Mouse (Mus musculus): Measurements from ENCODE around the gene Rpia. TPM values are rescaled to one million over a fixed set of nuclear protein-coding genes. Genes with fewer than 3 reads are reported as not detected.
A peak's percentile ranks its signal among the peaks of the same experiment; 100 is the strongest.
"Not testable (repeated sequence)": the region's sequence is repeated elsewhere in the genome, so short reads cannot be mapped to it uniquely, and the experiment has no call there.

Rpia gene
- 1 to 10 TPM; 8.1 to 8.8 TPM for total RNA-seq (2021)

DNA sequence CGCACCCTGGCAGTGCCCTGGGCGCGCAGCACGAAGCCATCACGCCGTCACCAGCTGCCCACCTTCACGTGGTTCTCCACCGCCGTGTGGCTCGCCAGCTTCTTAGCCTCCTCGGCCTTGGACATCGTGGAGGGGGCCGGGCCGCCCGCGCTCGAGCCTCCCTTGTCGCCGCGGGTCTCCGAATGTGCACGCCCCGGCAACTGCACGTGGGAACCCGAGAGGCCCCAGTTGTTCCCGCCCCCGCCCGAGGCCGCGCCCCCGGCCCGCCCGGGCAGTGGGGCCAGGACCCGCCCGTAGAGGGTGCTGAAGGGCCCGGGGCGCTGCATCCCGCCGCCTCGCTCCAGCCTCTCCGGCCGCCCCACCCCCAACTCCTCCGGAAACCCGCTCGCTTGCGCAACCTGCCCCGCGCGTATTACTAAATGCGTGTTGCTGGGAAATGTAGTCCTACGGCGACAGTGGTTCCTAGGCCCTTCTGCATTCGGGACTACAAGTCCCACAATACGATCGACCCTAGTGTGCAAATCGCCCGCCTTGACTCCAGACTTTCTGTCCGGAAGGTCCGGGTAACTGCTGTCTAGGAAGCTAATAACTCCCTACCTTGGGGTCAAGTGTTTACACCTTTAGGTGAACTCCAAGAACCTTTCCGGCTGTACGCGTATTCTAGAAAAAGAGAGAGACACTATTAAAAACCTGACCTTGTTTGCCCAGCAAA, at the start of gene Rpia:
TSS of gene Rpia (minus strand) at position 409 of the 712 bp plus-strand sequence.
- DNase-seq: peak; percentile 99

DNA sequence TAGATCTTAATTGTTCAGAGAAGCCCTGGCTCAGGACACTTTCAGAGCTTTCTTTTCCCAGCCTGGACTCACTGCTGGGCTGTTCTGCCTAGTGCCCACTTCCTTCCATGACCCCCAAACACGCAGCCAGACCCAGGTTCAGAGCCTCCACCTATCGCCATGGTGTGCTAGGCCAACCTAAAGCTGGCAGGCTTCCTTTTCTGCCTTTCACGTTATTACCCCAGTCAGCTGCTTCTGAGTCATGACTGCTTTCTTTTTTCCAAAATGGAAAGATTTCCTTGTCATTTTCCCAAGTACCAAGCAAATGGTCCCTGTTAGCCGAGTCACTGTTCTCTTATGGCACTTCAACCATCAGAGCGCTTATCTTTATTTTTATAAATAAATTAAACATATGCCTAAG, 48.2 kb upstream of the Rpia start:
- no peak for DNase-seq

- no peak for DNase-seq
Measured at GRCm38 (mm10) chr6:70838532-70838931, 46.5 kb upstream of the Rpia start.

- no peak for DNase-seq
Measured at GRCm38 (mm10) chr6:70837297-70837696, 45.3 kb upstream of the Rpia start.

GRCm38 (mm10) chr6:70831179-70831839, 39.3 kb upstream of the Rpia start:
- no peak for DNase-seq

- no peak for DNase-seq
Measured at GRCm38 (mm10) chr6:70830552-70830951, 38.5 kb upstream of the Rpia start.

DNA sequence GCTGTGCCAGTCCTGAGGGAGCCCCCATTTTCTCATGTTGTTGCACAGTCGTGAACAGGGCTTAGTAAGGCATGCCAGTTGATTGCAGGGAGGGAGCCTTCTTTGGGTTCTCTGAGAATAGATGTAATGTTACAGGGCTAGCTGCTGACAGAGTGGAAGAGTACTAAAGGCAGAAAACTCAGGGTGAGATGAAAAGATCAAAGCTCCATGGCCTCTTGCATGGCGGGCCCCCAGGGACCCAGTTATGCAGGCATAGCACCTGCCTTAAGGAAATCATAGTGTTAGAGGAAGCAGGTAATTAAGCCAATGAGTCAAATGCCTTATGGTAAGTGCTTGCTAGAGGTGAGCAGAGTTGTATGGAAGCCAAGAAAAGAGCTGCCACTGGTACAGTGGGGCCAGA, 37.4 kb upstream of the Rpia start:
- DNase-seq: no peak

- no peak for DNase-seq
Measured at GRCm38 (mm10) chr6:70824987-70825337, 32.9 kb upstream of the Rpia start.

GRCm38 (mm10) chr6:70824085-70824986, 32.3 kb upstream of the Rpia start:
- DNase-seq: peak; percentile 73

DNA sequence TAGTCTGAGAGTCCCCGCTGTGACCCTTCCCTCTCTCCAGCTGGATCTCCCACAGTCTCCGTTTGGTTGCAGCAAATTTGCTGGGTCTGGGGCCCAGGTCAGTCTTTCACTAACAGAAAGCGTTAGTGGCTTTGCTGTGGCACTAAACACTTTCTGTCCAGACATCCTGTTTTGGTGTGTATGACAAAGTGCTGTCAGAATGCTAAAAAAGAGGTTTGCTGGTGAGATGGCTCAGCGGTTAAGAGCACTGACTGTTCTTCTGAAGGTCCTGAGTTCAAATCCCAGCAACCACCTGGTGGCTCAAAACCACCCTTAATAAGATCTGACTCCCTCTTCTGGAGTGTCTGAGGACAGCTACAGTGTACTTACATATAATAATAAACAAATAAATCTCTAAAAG, 31.2 kb upstream of the Rpia start:
- DNase-seq: not testable (repeated sequence)

GRCm38 (mm10) chr6:70822386-70822910, 30.4 kb upstream of the Rpia start:
- no peak for DNase-seq

DNA sequence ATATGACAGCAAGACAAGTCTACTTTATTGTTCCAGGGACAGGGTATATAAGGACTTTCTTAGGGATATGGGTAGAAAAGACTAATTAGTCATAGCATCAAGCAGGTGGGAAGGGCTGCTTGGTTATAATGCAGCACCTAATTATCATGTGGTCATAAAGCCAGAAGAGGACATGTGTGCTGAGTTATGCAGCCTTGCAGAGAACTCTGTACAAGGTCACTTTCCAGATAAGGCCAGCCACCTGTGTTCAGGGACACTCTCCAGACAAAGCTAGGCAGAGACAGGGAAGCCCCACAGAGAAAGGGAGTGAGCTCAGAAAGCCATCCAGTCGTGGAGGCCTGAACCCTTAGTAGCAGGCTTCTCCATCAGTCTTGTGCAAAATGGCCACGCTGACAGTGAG, 29.5 kb upstream of the Rpia start:
- no peak for DNase-seq

- no peak for DNase-seq
Measured at GRCm38 (mm10) chr6:70815471-70815870, 23.4 kb upstream of the Rpia start.

DNA sequence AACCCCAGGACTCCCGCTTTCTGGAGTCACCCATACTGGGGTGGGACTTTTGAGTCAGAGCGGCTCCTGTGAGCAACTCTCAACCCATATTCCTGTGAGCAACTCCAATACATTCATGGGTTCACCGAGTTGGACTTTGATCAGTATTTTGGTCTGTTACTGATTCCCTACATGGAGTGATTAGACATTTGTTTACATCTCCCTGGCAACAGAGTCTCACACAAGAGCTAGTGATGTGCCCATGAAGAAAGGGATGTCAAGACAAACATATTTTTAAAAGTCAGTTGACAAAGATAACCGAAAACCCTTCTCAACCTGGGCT, 22.6 kb upstream of the Rpia start:
- no peak for DNase-seq

DNA sequence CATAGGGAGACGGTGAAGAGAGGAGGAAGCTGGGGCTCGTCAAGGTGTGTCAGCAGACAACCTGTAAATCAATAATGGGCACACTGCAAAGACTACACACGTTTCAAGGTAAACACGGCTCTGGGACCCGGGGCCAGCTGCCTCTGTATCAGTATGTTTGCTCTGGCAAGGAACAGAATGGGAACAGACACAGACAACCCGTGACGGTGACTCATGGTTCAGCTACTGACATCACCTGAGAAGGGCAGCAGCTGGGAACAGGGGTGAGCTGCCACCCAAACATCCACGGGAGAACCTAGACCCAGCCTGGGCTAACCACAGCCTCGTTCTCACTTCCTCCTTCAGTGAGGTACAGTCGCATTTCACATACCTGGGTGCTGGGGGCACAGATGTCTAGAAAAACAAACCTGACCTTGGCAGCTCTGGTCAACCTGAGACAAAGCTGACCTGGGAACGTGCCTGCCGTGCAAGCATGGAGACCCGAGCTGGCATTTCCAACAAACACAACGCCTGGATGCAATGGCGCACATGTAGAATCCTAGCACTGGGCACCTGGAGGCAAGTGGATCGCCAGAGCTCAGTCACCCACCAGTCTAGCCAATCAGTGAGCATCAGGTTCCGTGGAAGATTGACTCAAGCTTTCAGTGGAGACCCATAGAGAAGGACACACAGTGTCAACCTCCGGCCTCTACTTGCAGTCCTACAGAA, 22.0 kb upstream of the Rpia start:
- no peak for DNase-seq

GRCm38 (mm10) chr6:70812526-70812895, 20.5 kb upstream of the Rpia start:
- DNase-seq: peak; percentile 29

DNA sequence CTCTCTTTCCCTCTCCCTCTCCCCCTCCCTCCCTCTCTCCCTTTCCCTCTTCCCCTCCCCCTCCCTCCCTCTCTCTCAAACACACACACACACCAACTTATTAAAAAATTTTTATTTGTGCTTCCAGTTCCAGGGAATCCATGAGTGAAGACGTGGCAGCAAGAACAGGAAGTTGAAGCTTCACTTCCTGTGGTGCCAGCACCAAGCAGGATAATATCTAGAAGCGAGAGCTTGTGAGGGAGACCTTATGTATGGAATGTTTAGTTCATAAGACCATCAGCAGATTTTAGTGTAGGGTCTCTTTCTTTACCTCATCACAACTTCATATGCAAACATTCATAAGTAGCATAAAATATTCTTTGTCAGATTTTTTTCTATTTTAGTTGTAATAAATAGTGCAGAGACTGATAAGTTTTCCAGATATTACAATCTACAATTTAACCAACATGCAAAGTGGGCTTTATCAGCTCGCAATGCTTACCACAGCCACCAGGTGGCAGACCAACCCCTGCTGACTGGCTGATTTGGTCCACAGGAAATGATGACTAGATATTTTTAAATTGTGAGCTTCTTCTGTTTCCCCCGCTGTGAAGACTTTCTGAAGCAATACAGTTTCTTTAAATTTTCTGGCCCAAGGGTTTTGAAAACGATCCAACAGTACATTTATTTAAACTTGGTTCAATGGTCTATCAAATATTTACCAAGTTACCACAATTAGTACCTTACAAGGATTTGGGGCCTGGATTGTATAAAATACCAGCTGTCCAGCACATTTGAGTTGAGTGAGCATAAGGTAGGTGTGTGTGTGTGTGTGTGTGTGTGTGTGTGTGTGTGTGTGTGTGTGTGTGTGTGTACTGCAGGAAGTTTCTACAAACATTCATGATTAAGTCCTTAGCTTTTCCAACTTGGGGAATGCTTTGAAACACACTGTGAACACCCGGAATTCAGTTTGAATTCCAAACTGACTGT, 19.8 kb upstream of the Rpia start:
- DNase-seq: peak; percentile 88

GRCm38 (mm10) chr6:70810524-70810923, 18.5 kb upstream of the Rpia start:
- DNase-seq: no peak

- DNase-seq: no peak
Measured at GRCm38 (mm10) chr6:70806514-70806912, 14.5 kb upstream of the Rpia start.

GRCm38 (mm10) chr6:70805820-70806513, 13.9 kb upstream of the Rpia start:
- peak; percentile 69 for DNase-seq

DNA sequence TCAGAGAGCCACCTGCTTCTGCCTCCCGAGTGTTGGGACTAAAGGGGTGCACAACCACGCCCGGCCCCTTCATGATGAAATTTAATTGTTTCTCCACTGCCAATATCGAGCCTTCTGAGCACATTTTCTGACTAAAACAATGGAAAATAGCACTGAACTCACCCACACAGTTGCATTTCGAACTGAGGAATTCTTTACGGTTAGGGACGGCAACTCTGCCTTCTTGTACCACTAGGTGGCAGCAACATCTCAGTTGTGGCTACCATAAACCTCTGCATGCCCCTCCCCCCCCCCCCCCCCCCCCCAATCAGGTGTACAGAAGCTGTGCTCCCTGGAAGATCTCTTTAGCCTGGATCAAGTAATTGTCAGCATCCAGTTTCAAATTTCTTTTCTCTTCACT, 13.2 kb upstream of the Rpia start:
- peak; percentile 79 for DNase-seq

Measured in heart, postnatal 4 days (tissue).